Mouse (Mus musculus): Measurements from ENCODE around the gene 1700024P04Rik. TPM values are rescaled to one million over a fixed set of nuclear protein-coding genes. Genes with fewer than 3 reads are reported as not detected.

The 1700024P04Rik gene
- polyA plus RNA-seq, 1 experiment from 2014 or later, result not detected

Other genes starting within 250 kb of the 1700024P04Rik start
- gene Fcho2, start 169.1 kb downstream of the 1700024P04Rik start, polyA plus RNA-seq (2015; fragmentation: Nextera tagmentation; extraction: Ambion mirVana), result 41.0 and 42.4 TPM in 2 replicates
- 61.5 and 66.3 TPM in 2 replicates for gene Tnpo1, start 58.2 kb downstream of the 1700024P04Rik start, polyA plus RNA-seq (2015; fragmentation: Nextera tagmentation; extraction: Ambion mirVana)
- 0.52 and 0.56 TPM in 2 replicates for gene Zfp366, start 200.3 kb upstream of the 1700024P04Rik start, polyA plus RNA-seq (2015; fragmentation: Nextera tagmentation; extraction: Ambion mirVana)